Mouse (Mus musculus) monocyte, adult 59 days (primary cell): Measurements from ENCODE around the gene Lama4. TPM values are rescaled to one million over a fixed set of nuclear protein-coding genes. Genes with fewer than 3 reads are reported as not detected.

Source experiments
- total RNA-seq, 2 experiments: library from RNA; stranded (reverse); gene quantifications; one replicate each; pipeline ENCODE4 v1.2.4; 2023

Gene Lama4
- under 1 TPM; 0.47 to 0.58 TPM for total RNA-seq

GRCm38 (mm10) chr10:38965075-38965781, at the start of gene Lama4:
Gene Lama4 (plus strand): TSS chr10:38965515.

GRCm38 (mm10) chr10:39133462-39134310, 168.4 kb downstream of the Lama4 start, which contains the start of the genes Fam229b and Tube1:
Gene Fam229b (minus strand): TSS chr10:39133914.
Gene Tube1 (plus strand): TSS chr10:39133976.

Other genes with a start within 250 kb of the Lama4 start
- not detected for gene Rfpl4b, start 143.7 kb upstream of the Lama4 start, total RNA-seq
- 1 to 10 TPM in 1 of 2 experiments, not detected in 1; 1.3 TPM for gene Fam229b, start 168.4 kb downstream of the Lama4 start, total RNA-seq
- 1 to 10 TPM; 1.2 to 2.3 TPM for gene Tube1, start 168.5 kb downstream of the Lama4 start, total RNA-seq
- 10 to 100 TPM; 22.2 to 26.3 TPM for gene Ccn6, start 198.3 kb downstream of the Lama4 start, total RNA-seq